Mouse (Mus musculus) C2C12 (cell line): Measurements from ENCODE around the gene Mllt6. TPM values are rescaled to one million over a fixed set of nuclear protein-coding genes. Genes with fewer than 3 reads are reported as not detected.
A peak's percentile ranks its signal among the peaks of the same experiment; 100 is the strongest.

ENCODE experiments used
- H3K27me3 ChIP-seq: one replicate; pipeline ENCODE4 v1.6.1; 2011; ENCODE audit not compliant: control insufficient read depth, insufficient read depth, insufficient read length
- H3K36me3 ChIP-seq: one replicate; pipeline ENCODE4 v1.6.1; 2011; ENCODE audit not compliant: control insufficient read depth, insufficient read depth
- H3K4me3 ChIP-seq: one replicate; pipeline ENCODE4 v1.5.1; 2011; ENCODE audit warnings: mild to moderate bottlenecking, control low read depth; ENCODE audit not compliant: poor library complexity, insufficient read depth, severe bottlenecking
- H3K79me2 ChIP-seq: one replicate; pipeline ENCODE4 v1.6.1; 2011; ENCODE audit not compliant: control insufficient read depth, insufficient read depth
- H3K79me3 ChIP-seq: one replicate; pipeline ENCODE4 v1.6.1; 2011; ENCODE audit warnings: low read depth, control low read depth
- H3ac ChIP-seq: one replicate; pipeline ENCODE3; 2011; ENCODE audit warnings: low read depth; ENCODE audit not compliant: control insufficient read depth, insufficient read length
- CEBPB ChIP-seq: IDR thresholded peaks from one replicate; pipeline ENCODE4 v1.6.1; 2011; ENCODE audit warnings: low read depth, mild to moderate bottlenecking, control low read depth, moderate library complexity
- CTCF ChIP-seq: IDR thresholded peaks from one replicate; pipeline ENCODE4 v1.5.1; 2011; ENCODE audit not compliant: control insufficient read depth, insufficient read depth, insufficient read length
- FOSL1 ChIP-seq: IDR thresholded peaks from one replicate; pipeline ENCODE4 v1.8.0; 2011; ENCODE audit warnings: mild to moderate bottlenecking, low read length; ENCODE audit not compliant: poor library complexity, insufficient read depth, severe bottlenecking
- MAX ChIP-seq: IDR thresholded peaks from one replicate; pipeline ENCODE4 v1.6.1; 2011; ENCODE audit warnings: mild to moderate bottlenecking, control low read depth
- MYOD1 ChIP-seq: IDR thresholded peaks from one replicate; pipeline ENCODE4 v1.6.1; 2011; ENCODE audit warnings: low read depth; ENCODE audit not compliant: control insufficient read depth, insufficient read length
- MYOG ChIP-seq: IDR thresholded peaks from one replicate; pipeline ENCODE4 v1.6.1; 2011; ENCODE audit not compliant: control insufficient read depth, insufficient read length; ENCODE audit errors: extremely low read depth
- USF1 ChIP-seq: IDR thresholded peaks from one replicate; pipeline ENCODE4 v1.6.1; 2011; ENCODE audit warnings: low read depth, mild to moderate bottlenecking, control low read depth, moderate library complexity
- polyA plus RNA-seq: library from polyadenylated mRNA; unstranded; fragments of >200 nt; fragmentation: generic; extraction: Trizol; gene quantifications from one replicate; pipeline ENCODE4 v1.2.1, GENCODE M21; 2012; ENCODE audit warnings: missing spikeins

The Mllt6 gene
- polyA plus RNA-seq, 1 experiment: 12.5 TPM

- TF ChIP-seq MYOD1 (no peak), MAX (peak; percentile 74), USF1 (no peak), MYOG (no peak), CTCF (no peak), FOSL1 (no peak), CEBPB (no peak)
- no peaks in the 10 kb centered on the region for H3K27me3 ChIP-seq
- H3K4me3 ChIP-seq: peak within 1 kb of the TSS; percentile 45
- H3K36me3 ChIP-seq: peaks cover 39% of the 10 kb centered on the region
- peaks cover 11% of the 10 kb centered on the region for H3K79me3 ChIP-seq
- H3K79me2 ChIP-seq: peaks cover 32% of the 10 kb centered on the region
- peak within 1 kb of the TSS; percentile 88 for H3ac ChIP-seq
Observed at GRCm38 (mm10) chr11:97685613-97686321, 22.6 kb downstream of the Mllt6 start, which contains the start of gene Cisd3. Cisd3 (plus strand) TSS chr11:97685826.

DNA sequence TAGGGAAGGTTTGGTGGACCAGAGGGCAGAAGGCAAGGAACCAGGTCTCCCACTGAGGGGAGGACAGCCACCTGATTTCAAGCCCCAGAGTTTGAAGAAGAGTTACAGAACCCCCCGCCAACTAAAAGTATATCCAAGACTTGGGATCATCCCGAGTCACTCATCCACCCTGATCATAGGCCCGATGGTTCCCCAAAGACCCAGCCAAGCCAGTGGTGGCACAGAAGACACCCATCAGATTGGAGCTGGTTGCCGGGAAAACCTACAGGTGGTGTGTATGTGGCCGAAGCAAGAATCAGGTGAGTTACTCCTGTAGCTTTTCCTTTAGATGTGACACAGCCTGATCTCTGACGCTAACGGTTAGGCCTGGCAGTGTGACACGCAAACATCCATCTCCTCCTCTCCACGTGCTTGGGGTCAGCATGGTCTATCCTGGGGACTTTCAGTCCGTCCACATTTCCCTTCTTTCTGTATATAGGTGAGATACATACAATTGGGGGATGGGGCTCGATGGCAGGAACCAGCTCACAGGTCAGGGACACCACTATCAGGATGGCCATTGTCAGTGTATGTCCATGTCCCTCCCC, 23.2 kb downstream of the Mllt6 start:
- TF ChIP-seq MAX (peak; percentile 16), MYOD1 (no peak)
- Histone ChIP-seq H3K27me3 (no peaks in the 10 kb centered on the region), H3ac (peak overlapping the region; percentile 88), H3K4me3 (peak overlapping the region; percentile 45), H3K36me3 (peaks cover 43% of the 10 kb centered on the region), H3K79me3 (peaks cover 11% of the 10 kb centered on the region), H3K79me2 (peaks cover 32% of the 10 kb centered on the region)

- peaks cover 11% of the 10 kb centered on the region for H3K79me3 ChIP-seq
- no peaks in the 10 kb centered on the region for H3K27me3 ChIP-seq
- peaks cover 32% of the 10 kb centered on the region for H3K79me2 ChIP-seq
- no peak for TF ChIP-seq MYOD1
- TF ChIP-seq MAX: peak; percentile 6
- no peak for TF ChIP-seq USF1
- TF ChIP-seq CEBPB: no peak
- TF ChIP-seq CTCF: no peak
- peak overlapping the region; percentile 88 for H3ac ChIP-seq
- H3K4me3 ChIP-seq: peak overlapping the region; percentile 45
- peaks cover 43% of the 10 kb centered on the region for H3K36me3 ChIP-seq
Observed at GRCm38 (mm10) chr11:97687061-97687460, 23.8 kb downstream of the Mllt6 start.

- TF ChIP-seq USF1: no peak
- peak; percentile 92 for TF ChIP-seq CTCF
- Histone ChIP-seq H3K36me3 (peaks cover 54% of the 10 kb centered on the region), H3K79me3 (peaks cover 26% of the 10 kb centered on the region), H3K27me3 (no peaks in the 10 kb centered on the region), H3ac (no peak overlapping the region), H3K79me2 (peaks cover 60% of the 10 kb centered on the region), H3K4me3 (no peak overlapping the region)
Observed at GRCm38 (mm10) chr11:97689861-97690260, 26.6 kb downstream of the Mllt6 start.

- TF ChIP-seq MAX (no peak), CEBPB (no peak), USF1 (no peak), CTCF (no peak), FOSL1 (no peak), MYOG (no peak), MYOD1 (no peak)
- Histone ChIP-seq H3K36me3 (peaks cover 37% of the 10 kb centered on the region), H3K79me3 (peaks cover 57% of the 10 kb centered on the region), H3K79me2 (peaks cover 75% of the 10 kb centered on the region), H3ac (no peak overlapping the region), H3K4me3 (no peak overlapping the region), H3K27me3 (no peaks in the 10 kb centered on the region)
Observed at GRCm38 (mm10) chr11:97694435-97694834, 31.2 kb downstream of the Mllt6 start.

- H3K79me2 ChIP-seq: peaks cover 73% of the 10 kb centered on the region
- no peak overlapping the region for H3ac ChIP-seq
- H3K79me3 ChIP-seq: peaks cover 55% of the 10 kb centered on the region
- no peak for TF ChIP-seq CTCF
- no peak for TF ChIP-seq CEBPB
- no peak for TF ChIP-seq MAX
- TF ChIP-seq MYOD1: no peak
- TF ChIP-seq FOSL1: no peak
- no peak for TF ChIP-seq USF1
- no peak for TF ChIP-seq MYOG
- H3K4me3 ChIP-seq: no peak overlapping the region
- peaks cover 30% of the 10 kb centered on the region for H3K36me3 ChIP-seq
- no peaks in the 10 kb centered on the region for H3K27me3 ChIP-seq
Observed at GRCm38 (mm10) chr11:97694921-97695711, 31.9 kb downstream of the Mllt6 start.
